Mouse (Mus musculus): ENCODE data around the gene Syndig1. TPM values are rescaled to one million over a fixed set of nuclear protein-coding genes. Genes with fewer than 3 reads are reported as not detected.

The Syndig1 gene
- polyA plus RNA-seq, 2 experiments = 0.10 to 0.63 TPM

- ATAC-seq (ENCODE audit: insufficient read depth) = no peak
- WGBS (ENCODE audit: insufficient replicate concordance) = 52% methylated on average over 6 of the region's 6 CpGs
- no peak overlapping the region for H3K4me3 ChIP-seq (ENCODE audit: insufficient read depth in 1 of 2, low read depth in 2 of 2, low read length in 2 of 2)
Measured at GRCm38 (mm10) chr2:150012787-150013346, 183.9 kb downstream of the Syndig1 start.

GRCm38 (mm10) chr2:150013785-150014184 is 184.8 kb downstream of the Syndig1 start:
- Histone ChIP-seq H3K9me3 (ENCODE audit: control insufficient read depth, low read length) (no peaks in the 10 kb centered on the region), H3K36me3 (replicated peaks; ENCODE audit: control insufficient read depth, insufficient read depth, low read depth) (no peaks in the 10 kb centered on the region), H3K4me2 (ENCODE audit: low read depth) (no peak overlapping the region), H3K27ac (no peak overlapping the region), H3K4me3 (ENCODE audit: insufficient read depth in 1 of 2, low read depth in 2 of 2, low read length in 2 of 2) (no peak overlapping the region), H3K4me1 (replicated peaks; ENCODE audit: control insufficient read depth in 2 of 2, insufficient read depth in 2 of 2, low read length in 1 of 2) (no peaks in the 10 kb centered on the region), H3K9ac (replicated peaks) (no peak overlapping the region), H3K27me3 (ENCODE audit: control insufficient read depth, insufficient read depth, low read length) (no peaks in the 10 kb centered on the region)
- WGBS (ENCODE audit: insufficient replicate concordance) = 72% methylated on average over 4 of the region's 4 CpGs
- no peak for TF ChIP-seq EP300 (IDR thresholded peaks at IDR 0.05; ENCODE audit: low read depth)
- no peak for TF ChIP-seq CTCF (IDR thresholded peaks at IDR 0.05; ENCODE audit: low read depth)
- ATAC-seq (ENCODE audit: insufficient read depth) = no peak
- DNase-seq (ENCODE audit: low read depth in 3 of 3, low spot score in 3 of 3) = no peak

More at GRCm38 (mm10) chr2:150012787-150013346, 183.9 kb downstream of the Syndig1 start:
- Histone ChIP-seq H3K4me1 (replicated peaks; ENCODE audit: control insufficient read depth in 2 of 2, insufficient read depth in 2 of 2, low read length in 1 of 2) (no peaks in the 10 kb centered on the region), H3K9ac (replicated peaks) (no peak overlapping the region), H3K36me3 (replicated peaks; ENCODE audit: control insufficient read depth, insufficient read depth, low read depth) (no peaks in the 10 kb centered on the region), H3K27ac (no peak overlapping the region), H3K4me2 (ENCODE audit: low read depth) (no peak overlapping the region), H3K27me3 (ENCODE audit: control insufficient read depth, insufficient read depth, low read length) (no peaks in the 10 kb centered on the region), H3K9me3 (ENCODE audit: control insufficient read depth, low read length) (no peaks in the 10 kb centered on the region)
- DNase-seq (ENCODE audit: low read depth in 3 of 3, low spot score in 3 of 3) = no peak
- TF ChIP-seq EP300 (IDR thresholded peaks at IDR 0.05; ENCODE audit: low read depth) (no peak), CTCF (IDR thresholded peaks at IDR 0.05; ENCODE audit: low read depth) (no peak)

DNA sequence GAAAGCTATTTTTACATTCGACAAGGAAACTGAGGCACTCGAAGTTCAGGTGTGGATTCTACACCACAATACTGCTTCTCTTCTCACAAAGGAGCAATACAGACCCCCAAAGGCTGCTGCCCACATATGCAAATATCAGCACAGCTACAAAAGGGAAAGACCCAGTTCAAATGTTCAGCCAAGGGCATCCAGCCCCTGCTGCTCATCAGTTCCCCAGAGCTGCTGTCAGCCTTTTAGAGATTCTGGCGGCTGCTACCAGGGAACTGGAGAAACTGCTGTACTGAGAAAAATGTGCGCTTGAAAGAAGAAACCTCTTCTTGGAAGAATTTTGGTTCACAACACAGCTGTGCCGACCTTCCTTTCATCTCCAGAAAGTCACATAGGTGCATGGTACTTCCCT is 187.3 kb downstream of the Syndig1 start:
- no peak overlapping the region for H3K27ac ChIP-seq
- TF ChIP-seq EP300 (IDR thresholded peaks at IDR 0.05; ENCODE audit: low read depth) = no peak
- H3K9ac ChIP-seq (replicated peaks) = no peak overlapping the region
- ATAC-seq (ENCODE audit: insufficient read depth) (no peak), DNase-seq (ENCODE audit: low read depth in 3 of 3, low spot score in 3 of 3) (no peak)
- H3K27me3 ChIP-seq (ENCODE audit: control insufficient read depth, insufficient read depth, low read length) = no peaks in the 10 kb centered on the region
- H3K36me3 ChIP-seq (replicated peaks; ENCODE audit: control insufficient read depth, insufficient read depth, low read depth) = no peaks in the 10 kb centered on the region
- no peaks in the 10 kb centered on the region for H3K9me3 ChIP-seq (ENCODE audit: control insufficient read depth, low read length)
- no peaks in the 10 kb centered on the region for H3K4me1 ChIP-seq (replicated peaks; ENCODE audit: control insufficient read depth in 2 of 2, insufficient read depth in 2 of 2, low read length in 1 of 2)
- H3K4me2 ChIP-seq (ENCODE audit: low read depth) = no peak overlapping the region
- 49% methylated on average over 5 of the region's 5 CpGs for WGBS (ENCODE audit: insufficient replicate concordance)
- H3K4me3 ChIP-seq (ENCODE audit: insufficient read depth in 1 of 2, low read depth in 2 of 2, low read length in 2 of 2) = no peak overlapping the region

DNA sequence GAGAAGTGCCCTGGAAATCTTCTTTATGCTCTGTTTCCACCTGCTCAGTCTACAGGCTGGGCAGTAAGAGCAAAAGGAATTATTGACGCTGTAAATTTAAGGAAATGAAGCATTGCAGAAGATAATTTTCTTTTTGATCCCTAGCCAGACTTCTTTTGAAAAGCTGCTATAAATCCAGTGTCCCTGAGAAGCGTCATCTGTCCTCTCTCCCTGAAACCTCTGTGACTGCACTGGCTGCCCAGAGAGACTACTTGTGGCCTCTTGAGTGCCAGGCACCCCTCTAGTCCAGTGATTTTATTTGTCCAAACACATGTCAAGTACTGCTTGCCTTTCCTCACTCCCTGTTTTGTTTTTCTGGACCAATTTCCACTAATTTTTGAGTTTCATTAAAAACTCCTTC is 191.7 kb downstream of the Syndig1 start:
- Histone ChIP-seq H3K9me3 (ENCODE audit: control insufficient read depth, low read length) (no peaks in the 10 kb centered on the region), H3K4me2 (ENCODE audit: low read depth) (no peak overlapping the region), H3K4me3 (ENCODE audit: insufficient read depth in 1 of 2, low read depth in 2 of 2, low read length in 2 of 2) (no peak overlapping the region), H3K36me3 (replicated peaks; ENCODE audit: control insufficient read depth, insufficient read depth, low read depth) (no peaks in the 10 kb centered on the region), H3K4me1 (replicated peaks; ENCODE audit: control insufficient read depth in 2 of 2, insufficient read depth in 2 of 2, low read length in 1 of 2) (no peaks in the 10 kb centered on the region), H3K27ac (no peak overlapping the region), H3K9ac (replicated peaks) (no peak overlapping the region), H3K27me3 (ENCODE audit: control insufficient read depth, insufficient read depth, low read length) (no peaks in the 10 kb centered on the region)
- ATAC-seq (ENCODE audit: insufficient read depth) (no peak), DNase-seq (ENCODE audit: low read depth in 3 of 3, low spot score in 3 of 3) (no peak)
- no peak for TF ChIP-seq EP300 (IDR thresholded peaks at IDR 0.05; ENCODE audit: low read depth)
- no peak for TF ChIP-seq CTCF (IDR thresholded peaks at IDR 0.05; ENCODE audit: low read depth)
- 46% methylated on average over 2 of the region's 2 CpGs for WGBS (ENCODE audit: insufficient replicate concordance)

DNA sequence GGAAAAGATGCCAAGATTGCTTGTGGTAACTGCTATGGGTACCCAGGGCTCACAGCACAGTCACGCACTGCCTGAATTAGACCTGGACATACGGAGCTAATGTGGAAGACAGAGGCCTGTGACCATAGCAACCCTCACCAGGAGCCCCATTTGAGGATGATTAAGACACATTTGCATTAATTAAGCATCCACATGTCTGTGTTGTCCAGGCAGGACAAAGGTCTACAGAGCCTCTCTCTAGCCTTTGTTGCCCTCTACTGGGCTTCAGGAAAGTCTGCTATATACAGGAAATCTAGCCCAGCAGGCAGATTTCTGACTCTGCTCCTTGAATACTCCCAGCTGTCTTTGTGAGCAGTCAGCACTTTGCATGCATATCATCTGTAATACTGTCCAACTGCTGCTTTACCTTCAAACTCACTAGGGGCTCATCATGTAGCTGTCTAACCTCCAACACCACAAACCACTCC is 194.9 kb downstream of the Syndig1 start:
- no peak for ATAC-seq (ENCODE audit: insufficient read depth)
- WGBS (ENCODE audit: insufficient replicate concordance) = 42% methylated on average over 2 of the region's 2 CpGs

More for the DNA sequence above, 194.9 kb downstream of the Syndig1 start:
- no peak overlapping the region for H3K4me2 ChIP-seq (ENCODE audit: low read depth)
- no peaks in the 10 kb centered on the region for H3K27me3 ChIP-seq (ENCODE audit: control insufficient read depth, insufficient read depth, low read length)
- DNase-seq (ENCODE audit: low read depth in 3 of 3, low spot score in 3 of 3) = no peak
- no peaks in the 10 kb centered on the region for H3K9me3 ChIP-seq (ENCODE audit: control insufficient read depth, low read length)
- no peak overlapping the region for H3K27ac ChIP-seq
- H3K36me3 ChIP-seq (replicated peaks; ENCODE audit: control insufficient read depth, insufficient read depth, low read depth) = no peaks in the 10 kb centered on the region
- H3K4me1 ChIP-seq (replicated peaks; ENCODE audit: control insufficient read depth in 2 of 2, insufficient read depth in 2 of 2, low read length in 1 of 2) = no peaks in the 10 kb centered on the region
- TF ChIP-seq EP300 (IDR thresholded peaks at IDR 0.05; ENCODE audit: low read depth) (no peak), CTCF (IDR thresholded peaks at IDR 0.05; ENCODE audit: low read depth) (no peak)
- H3K9ac ChIP-seq (replicated peaks) = no peak overlapping the region
- no peak overlapping the region for H3K4me3 ChIP-seq (ENCODE audit: insufficient read depth in 1 of 2, low read depth in 2 of 2, low read length in 2 of 2)
